Mouse (Mus musculus) layer of hippocampus, adult 2 months (tissue): ENCODE results near the gene Comp. TPM values are rescaled to one million over a fixed set of nuclear protein-coding genes. Genes with fewer than 3 reads are reported as not detected.

Source experiments
- DNase-seq, 2 experiments: peaks; one replicate each; pipeline ENCODE4 v3.0.0; 2022; ENCODE audit warnings: low spot score in 2 of 2
- H3K27ac ChIP-seq: fragments of 200-600 bp; 2 replicates; pipeline ENCODE4 v1.8.1; 2022
- H3K4me3 ChIP-seq: fragments of 200-600 bp; 2 replicates; pipeline ENCODE4 v1.8.1; 2022; ENCODE audit warnings: mild to moderate bottlenecking
- CTCF ChIP-seq: fragments of 200-600 bp; conservative IDR thresholded peaks from 2 replicates; pipeline ENCODE4 v1.8.1; 2022; ENCODE audit warnings: antibody characterized with exemption, mild to moderate bottlenecking, moderate library complexity
- total RNA-seq, 2 experiments: library from RNA; stranded (reverse); gene quantifications; 2 replicates each; pipeline ENCODE4 v1.2.3; 2021

The Comp gene
- total RNA-seq, 2 experiments from 2014 or later = 0.29 to 0.56 TPM

GRCm38 (mm10) chr8:70415540-70416451 is 42.4 kb downstream of the Comp start:
- DNase-seq = peak; percentile 37 to 58
- H3K27ac ChIP-seq = peak overlapping the region; percentile 96

DNA sequence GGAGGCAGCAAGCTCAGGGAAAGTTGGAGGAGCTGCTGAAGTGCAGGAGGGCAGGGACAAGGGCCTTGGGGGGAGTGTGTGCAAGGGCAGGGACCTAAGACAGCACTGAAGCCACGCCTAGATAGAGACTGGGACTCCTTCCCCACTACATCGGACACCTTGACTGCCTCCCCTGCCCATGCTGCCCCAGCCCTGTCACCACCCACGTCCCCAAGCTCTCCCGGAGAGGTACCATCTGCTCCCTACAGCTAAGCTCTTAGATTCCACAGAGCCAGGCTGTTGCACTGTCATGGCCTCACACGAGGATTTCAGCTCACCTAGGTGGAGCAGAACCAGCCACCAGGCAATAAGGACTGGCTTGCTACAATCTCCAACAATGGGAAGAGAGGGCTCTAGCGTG is 43.6 kb downstream of the Comp start:
- no peak for TF ChIP-seq CTCF
- Histone ChIP-seq H3K4me3 (no peak overlapping the region), H3K27ac (peak overlapping the region; percentile 96)
- DNase-seq = peak; percentile 45 to 65

More at GRCm38 (mm10) chr8:70415540-70416451, 42.4 kb downstream of the Comp start:
- H3K4me3 ChIP-seq = no peak overlapping the region
- peak; percentile 85 for TF ChIP-seq CTCF

DNA sequence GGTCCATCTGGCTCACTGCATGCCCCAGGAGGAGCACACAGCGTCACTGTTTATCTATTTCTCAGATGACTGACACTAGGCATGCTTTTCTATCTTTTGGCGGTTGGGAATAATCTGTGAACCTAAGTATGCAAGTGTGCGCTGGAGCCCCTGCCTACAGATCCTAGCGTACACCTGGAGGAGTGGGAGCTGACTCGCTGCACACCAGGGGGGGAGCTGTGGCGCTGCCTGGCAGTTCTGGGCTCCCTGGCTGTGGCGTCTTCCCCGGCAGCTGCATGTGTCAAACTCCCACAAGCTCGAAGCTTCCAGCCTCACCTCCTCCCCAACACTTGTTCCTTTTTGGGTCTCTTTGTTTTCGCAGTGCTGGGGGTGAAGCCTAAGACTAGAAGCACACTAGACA is 44.6 kb downstream of the Comp start:
- Histone ChIP-seq H3K4me3 (no peak overlapping the region; the same call in 1 of the 2 replicates), H3K27ac (peak overlapping the region; percentile 96)
- DNase-seq = peak; percentile 63 to 81
- peak; percentile 49 for TF ChIP-seq CTCF

- no peak overlapping the region for H3K4me3 ChIP-seq
- peak; percentile 59 to 66 for DNase-seq
- H3K27ac ChIP-seq = peak overlapping the region; percentile 96
- no peak for TF ChIP-seq CTCF
Measured at GRCm38 (mm10) chr8:70418954-70419353, 45.6 kb downstream of the Comp start.

- no peak for TF ChIP-seq CTCF
- peak overlapping the region; percentile 96 for H3K27ac ChIP-seq
- no peak for DNase-seq
- no peak overlapping the region for H3K4me3 ChIP-seq
Measured at GRCm38 (mm10) chr8:70419879-70420643, 46.7 kb downstream of the Comp start.

GRCm38 (mm10) chr8:70421349-70422104 is 48.2 kb downstream of the Comp start:
- H3K4me3 ChIP-seq = no peak overlapping the region
- H3K27ac ChIP-seq = peak overlapping the region; percentile 96; the same call in 1 of the 2 replicates
- TF ChIP-seq CTCF = no peak
- no peak for DNase-seq

DNA sequence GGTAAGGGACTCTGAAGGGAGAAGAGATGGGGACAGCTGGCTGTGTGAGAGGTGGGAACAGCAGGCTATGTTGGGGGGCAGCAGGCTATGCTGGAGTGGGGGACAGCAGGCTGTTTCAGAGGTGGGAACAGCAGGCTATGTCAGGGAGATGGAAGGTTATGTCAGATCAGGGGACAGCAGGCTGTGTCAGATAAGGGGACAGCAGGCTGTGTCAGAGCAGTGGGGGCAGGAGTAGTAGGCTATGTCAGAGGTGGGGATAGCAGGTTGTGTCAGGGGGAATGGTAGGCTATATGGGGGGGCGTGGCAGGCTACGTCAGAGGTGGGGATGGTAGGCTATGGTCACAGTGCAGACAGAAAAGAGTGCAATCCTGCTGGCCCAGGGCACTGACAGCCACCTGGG is 49.4 kb downstream of the Comp start:
- Histone ChIP-seq H3K27ac (peak overlapping the region; percentile 37; the same call in 1 of the 2 replicates), H3K4me3 (no peak overlapping the region)
- no peak for DNase-seq
- no peak for TF ChIP-seq CTCF

- Histone ChIP-seq H3K27ac (no peak overlapping the region), H3K4me3 (no peak overlapping the region)
- DNase-seq = no peak
- TF ChIP-seq CTCF = no peak
Measured at GRCm38 (mm10) chr8:70426300-70426907, 53.0 kb downstream of the Comp start.

DNA sequence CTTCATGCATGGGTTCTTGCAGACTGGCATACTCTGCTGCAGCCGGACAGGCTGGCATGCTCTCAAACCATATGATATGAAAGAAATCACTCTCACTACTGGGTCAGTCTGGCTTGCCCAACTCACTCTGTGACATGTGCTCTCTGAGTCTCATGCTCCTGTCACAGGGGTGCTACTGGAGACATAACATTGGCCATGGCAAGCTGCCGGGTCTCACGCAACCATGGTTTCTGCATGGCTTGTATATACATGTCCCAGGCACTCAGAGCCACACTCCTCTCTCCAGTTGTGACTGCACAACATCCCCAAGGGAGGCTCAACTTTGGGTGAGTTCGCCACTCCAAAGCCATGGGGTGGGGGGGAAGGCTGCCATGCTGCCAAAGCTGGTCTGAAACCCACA is 57.9 kb downstream of the Comp start:
- TF ChIP-seq CTCF = no peak
- Histone ChIP-seq H3K27ac (no peak overlapping the region), H3K4me3 (no peak overlapping the region)
- DNase-seq = no peak

Other genes starting within 250 kb of the Comp start
- gene Nr2c2ap, start 242.2 kb upstream of the Comp start, total RNA-seq = 10 to 100 TPM; 29.2 to 32.8 TPM
- 10 to 100 TPM; 14.2 to 15.7 TPM for gene Rfxank, start 234.4 kb upstream of the Comp start, total RNA-seq
- 10 to 100 TPM; 50.2 to 50.8 TPM for gene Borcs8, start 234.1 kb upstream of the Comp start, total RNA-seq
- gene Mef2b, start 233.8 kb upstream of the Comp start, total RNA-seq = under 1 TPM; 0.37 to 0.41 TPM
- 10 to 100 TPM; 46.4 to 59.0 TPM for gene Tmem161a, start 201.2 kb upstream of the Comp start, total RNA-seq
- 10 to 100 TPM; 43.9 to 44.0 TPM for gene Slc25a42, start 161.3 kb upstream of the Comp start, total RNA-seq
- gene Sugp2, start 139.3 kb upstream of the Comp start, total RNA-seq = 100 to 1,000 TPM; 130 to 131 TPM
- 10 to 100 TPM; 45.6 to 47.1 TPM for gene Armc6, start 139.1 kb upstream of the Comp start, total RNA-seq
- gene Homer3, start 90.7 kb upstream of the Comp start, total RNA-seq = 10 to 100 TPM; 87.7 to 90.5 TPM
- 10 to 100 TPM; 45.5 to 52.1 TPM for gene Ddx49, start 71.1 kb upstream of the Comp start, total RNA-seq
- 100 to 1,000 TPM; 139 to 157 TPM for gene Cope, start 71.0 kb upstream of the Comp start, total RNA-seq
- gene Cers1, start 57.8 kb upstream of the Comp start, total RNA-seq = 100 to 1,000 TPM; 110 to 113 TPM
- 10 to 100 TPM; 12.1 to 14.4 TPM for gene Gdf1, start 43.7 kb upstream of the Comp start, total RNA-seq
- 10 to 100 TPM; 67.7 to 68.7 TPM for gene Upf1, start 20.3 kb upstream of the Comp start, total RNA-seq
- gene Crtc1, start 66.0 kb downstream of the Comp start, total RNA-seq = 100 to 1,000 TPM; 191 to 208 TPM
- gene Klhl26, start 103.4 kb downstream of the Comp start, total RNA-seq = 10 to 100 TPM; 56.8 to 60.2 TPM
- 100 to 1,000 TPM; 321 to 339 TPM for gene Tmem59l, start 113.8 kb downstream of the Comp start, total RNA-seq
- 10 to 100 TPM; 44.5 to 47.1 TPM for gene Crlf1, start 119.6 kb downstream of the Comp start, total RNA-seq
- gene Rex1bd, start 133.2 kb downstream of the Comp start, total RNA-seq = 10 to 100 TPM; 93.9 to 98.1 TPM
- gene Uba52, start 137.2 kb downstream of the Comp start, total RNA-seq = 1,000 to 10,000 TPM in 1 of 2 experiments, 100 to 1,000 TPM in 1; 970 to 1,000 TPM
- 100 to 1,000 TPM; 447 to 453 TPM for gene Fkbp8, start 154.2 kb downstream of the Comp start, total RNA-seq
- 10 to 100 TPM; 37.2 to 40.7 TPM for gene Kxd1, start 154.4 kb downstream of the Comp start, total RNA-seq
- gene Ell, start 165.9 kb downstream of the Comp start, total RNA-seq = 10 to 100 TPM; 20.5 to 24.4 TPM
- 10 to 100 TPM; 41.4 to 46.4 TPM for gene Isyna1, start 220.8 kb downstream of the Comp start, total RNA-seq
- 100 to 1,000 TPM; 274 to 297 TPM for gene Ssbp4, start 235.3 kb downstream of the Comp start, total RNA-seq
- gene Lrrc25, start 242.6 kb downstream of the Comp start, total RNA-seq = under 1 TPM; 0.54 to 0.97 TPM